Mouse (Mus musculus) limb, embryonic 11.5 days (tissue): Measurements from ENCODE around the gene Palm. TPM values are rescaled to one million over a fixed set of nuclear protein-coding genes. Genes with fewer than 3 reads are reported as not detected.

Source experiments
- ATAC-seq: fragments of 200-750 bp; cut with Nextera tagmentation; 2 replicates; pipeline ENCODE4 v1.8.0; 2017; ENCODE audit warnings: low read depth; ENCODE audit not compliant: insufficient number of reproducible peaks, low FRiP score, low TSS enrichment
- DNase-seq: peaks from one replicate; pipeline ENCODE4 v3.0.0-alpha.2; 2015; ENCODE audit warnings: low spot score
- H3K27ac ChIP-seq: fragments of 300-500 bp; sonication (generic); replicated peaks from 2 replicates; pipeline ENCODE4 v1.5.1; 2014; ENCODE audit warnings: low read depth, mild to moderate bottlenecking, low read length
- H3K27me3 ChIP-seq: fragments of 300-500 bp; sonication (generic); 2 replicates; pipeline ENCODE4 v1.6.1; 2014; ENCODE audit warnings: mild to moderate bottlenecking, low read length, mixed read lengths; ENCODE audit not compliant: control insufficient read depth, insufficient read depth
- H3K36me3 ChIP-seq: fragments of 300-500 bp; sonication (generic); 2 replicates; pipeline ENCODE4 v1.6.1; 2014; ENCODE audit warnings: mild to moderate bottlenecking, low read length, moderate library complexity, mixed read lengths; ENCODE audit not compliant: control insufficient read depth, insufficient read depth
- H3K4me1 ChIP-seq: fragments of 300-500 bp; sonication (generic); 2 replicates; pipeline ENCODE4 v1.6.1; 2014; ENCODE audit warnings: low read length, mixed read lengths; ENCODE audit not compliant: control insufficient read depth, insufficient read depth
- H3K4me2 ChIP-seq: fragments of 300-500 bp; sonication (generic); 2 replicates; pipeline ENCODE4 v1.6.1; 2014; ENCODE audit warnings: low read depth, mild to moderate bottlenecking, moderate library complexity; ENCODE audit not compliant: severe bottlenecking
- H3K4me3 ChIP-seq: fragments of 300-500 bp; sonication (generic); 2 replicates; pipeline ENCODE4 v1.5.1; 2014; ENCODE audit warnings: low read depth, low read length
- H3K9ac ChIP-seq: fragments of 300-500 bp; sonication (generic); 2 replicates; pipeline ENCODE4 v1.6.1; 2014; ENCODE audit warnings: mild to moderate bottlenecking, low read length
- H3K9me3 ChIP-seq: fragments of 300-500 bp; sonication (generic); 2 replicates; pipeline ENCODE4 v1.6.1; 2016; ENCODE audit warnings: low read length; ENCODE audit not compliant: control insufficient read depth
- WGBS: fragments of 180-500 bp; shearing (Covaris S2); extraction: QIAGEN DNeasy Blood & Tissue Kit; methylation state at CpG from one replicate; pipeline ENCODE4 v1.1.7; 2014; 5-methylcytosine and 5-hydroxymethylcytosine counted together
- polyA plus RNA-seq: library from polyadenylated mRNA; unstranded; fragments of >200 nt; fragmentation: Nextera tagmentation; extraction: Ambion mirVana; gene quantifications from 2 replicates; pipeline ENCODE4 v1.2.1, GENCODE M21; 2014

Gene Palm
- polyA plus RNA-seq, 1 experiment from 2014 or later = 108 TPM

DNA sequence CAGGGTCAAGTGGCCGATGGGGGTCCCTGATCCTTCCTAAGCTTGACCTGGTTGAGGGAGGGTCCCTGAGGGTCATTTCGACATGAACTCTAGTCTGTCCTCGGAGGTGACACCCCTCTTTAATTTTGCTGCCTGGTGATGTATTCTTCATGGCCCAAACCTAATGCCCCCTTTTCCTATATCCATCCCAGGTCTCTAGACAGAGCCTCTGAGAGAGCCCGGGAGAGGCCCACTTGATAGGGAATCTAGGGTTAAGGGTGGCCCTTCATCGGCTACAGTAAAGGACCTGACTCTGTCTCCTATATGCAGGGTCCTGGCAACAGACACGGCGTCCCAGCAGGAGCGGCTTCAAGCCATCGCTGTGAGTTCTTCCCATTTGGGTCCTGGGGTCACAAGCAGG lies 13.0 kb downstream of the Palm start:
- WGBS = 89% methylated on average over 9 of the region's 9 CpGs
- Histone ChIP-seq H3K27ac (no peak overlapping the region), H3K27me3 (no peaks in the 10 kb centered on the region), H3K9ac (no peak overlapping the region), H3K4me1 (peaks cover 32% of the 10 kb centered on the region), H3K9me3 (no peaks in the 10 kb centered on the region), H3K4me3 (no peak overlapping the region), H3K4me2 (no peak overlapping the region; the same call in 1 of the 2 replicates), H3K36me3 (peaks cover 2% of the 10 kb centered on the region)
- DNase-seq (no peak), ATAC-seq (no peak)

DNA sequence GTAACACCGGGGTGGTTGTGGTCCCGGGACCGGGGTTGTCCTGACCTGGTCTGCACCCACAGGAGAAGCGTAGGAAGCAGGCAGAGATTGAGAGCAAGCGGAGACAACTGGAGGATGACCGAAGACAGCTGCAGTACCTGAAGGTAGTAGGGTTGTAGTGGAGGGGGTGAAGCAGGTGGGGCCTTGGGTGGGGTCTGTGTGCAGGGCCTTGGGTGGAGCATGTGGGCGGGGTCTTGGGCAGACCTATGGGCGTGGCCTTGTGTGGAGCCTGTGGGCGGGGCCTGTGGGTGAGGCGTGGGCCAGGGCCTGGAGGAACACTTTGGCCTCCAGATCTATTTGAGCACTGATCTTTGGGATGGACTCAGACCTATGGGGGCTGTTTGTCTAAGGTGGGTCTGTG lies 13.6 kb downstream of the Palm start:
- 82% methylated on average over 10 of the region's 10 CpGs for WGBS
- Histone ChIP-seq H3K9me3 (no peaks in the 10 kb centered on the region), H3K4me3 (no peak overlapping the region), H3K4me1 (peaks cover 31% of the 10 kb centered on the region), H3K27me3 (no peaks in the 10 kb centered on the region), H3K27ac (no peak overlapping the region), H3K4me2 (no peak overlapping the region), H3K36me3 (peaks cover 2% of the 10 kb centered on the region), H3K9ac (no peak overlapping the region)
- DNase-seq (no peak), ATAC-seq (no peak)

DNA sequence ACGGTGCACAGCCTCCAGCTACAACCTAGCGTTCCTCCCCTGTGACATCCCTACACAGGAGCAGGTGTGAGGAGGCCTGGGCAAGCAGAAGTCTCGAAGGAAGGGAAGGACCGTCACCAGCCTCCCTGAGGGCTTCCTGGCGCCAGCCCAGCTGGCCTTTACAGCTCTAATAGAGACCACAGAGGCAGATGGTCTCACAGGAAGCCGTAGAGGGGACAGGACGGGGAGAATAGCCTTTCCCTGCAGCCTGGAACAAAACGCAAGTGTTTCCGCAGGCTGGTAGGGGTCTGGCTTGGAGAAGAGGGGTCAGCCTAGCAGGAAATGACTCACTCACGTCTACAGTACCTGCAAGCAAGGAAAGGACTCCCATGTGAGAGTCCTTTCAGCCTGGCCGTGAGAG lies 14.5 kb downstream of the Palm start:
- Histone ChIP-seq H3K9ac (no peak overlapping the region; the same call in 1 of the 2 replicates), H3K4me2 (no peak overlapping the region), H3K27ac (0 out of 2 replicates have a peak overlapping the region, but pooled peaks have one; percentile 30), H3K4me3 (no peak overlapping the region), H3K4me1 (peaks cover 22% of the 10 kb centered on the region), H3K9me3 (no peaks in the 10 kb centered on the region), H3K36me3 (peaks cover 4% of the 10 kb centered on the region), H3K27me3 (no peaks in the 10 kb centered on the region)
- ATAC-seq (no peak), DNase-seq (no peak)
- WGBS = 60% methylated on average over 11 of the region's 11 CpGs

DNA sequence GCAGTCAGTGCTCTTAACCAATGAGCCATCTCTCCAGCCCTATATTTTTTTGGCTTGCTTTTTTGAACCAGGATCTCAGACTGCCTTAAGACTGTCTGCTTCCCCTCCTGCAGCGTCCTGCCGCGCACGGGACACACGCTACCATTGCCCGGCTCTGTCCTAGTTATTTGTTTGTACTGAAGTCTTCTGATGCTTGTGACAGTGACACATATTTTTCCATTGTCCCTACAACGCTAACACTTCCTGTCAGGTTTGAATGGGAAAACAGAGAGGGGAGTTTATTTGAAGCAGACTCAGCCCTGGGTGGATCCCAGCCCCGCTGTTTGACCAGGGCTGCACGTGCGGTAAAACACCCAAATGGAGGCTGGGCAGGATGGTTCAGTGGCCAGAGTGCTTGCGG lies 15.4 kb downstream of the Palm start:
- no peaks in the 10 kb centered on the region for H3K9me3 ChIP-seq
- DNase-seq (no peak), ATAC-seq (no peak)
- H3K27ac ChIP-seq = no peak overlapping the region
- H3K36me3 ChIP-seq = peaks cover 4% of the 10 kb centered on the region
- H3K4me2 ChIP-seq = no peak overlapping the region
- no peak overlapping the region for H3K9ac ChIP-seq
- no peaks in the 10 kb centered on the region for H3K27me3 ChIP-seq
- H3K4me3 ChIP-seq = no peak overlapping the region
- WGBS = 91% methylated on average over 11 of the region's 11 CpGs
- peaks cover 13% of the 10 kb centered on the region for H3K4me1 ChIP-seq

GRCm38 (mm10) chr10:79811736-79812637 lies 18.6 kb downstream of the Palm start:
- H3K27me3 ChIP-seq = no peaks in the 10 kb centered on the region
- DNase-seq = peak; percentile 93
- H3K9ac ChIP-seq = no peak overlapping the region
- no peaks in the 10 kb centered on the region for H3K9me3 ChIP-seq
- WGBS = 29% methylated on average over 15 of the region's 15 CpGs
- H3K4me3 ChIP-seq = no peak overlapping the region; the same call in 1 of the 2 replicates
- no peak overlapping the region for H3K27ac ChIP-seq
- ATAC-seq = peak; percentile 45; the same call in 1 of the 2 replicates
- H3K4me2 ChIP-seq = no peak overlapping the region
- H3K36me3 ChIP-seq = peaks cover 7% of the 10 kb centered on the region
- H3K4me1 ChIP-seq = no peaks in the 10 kb centered on the region

DNA sequence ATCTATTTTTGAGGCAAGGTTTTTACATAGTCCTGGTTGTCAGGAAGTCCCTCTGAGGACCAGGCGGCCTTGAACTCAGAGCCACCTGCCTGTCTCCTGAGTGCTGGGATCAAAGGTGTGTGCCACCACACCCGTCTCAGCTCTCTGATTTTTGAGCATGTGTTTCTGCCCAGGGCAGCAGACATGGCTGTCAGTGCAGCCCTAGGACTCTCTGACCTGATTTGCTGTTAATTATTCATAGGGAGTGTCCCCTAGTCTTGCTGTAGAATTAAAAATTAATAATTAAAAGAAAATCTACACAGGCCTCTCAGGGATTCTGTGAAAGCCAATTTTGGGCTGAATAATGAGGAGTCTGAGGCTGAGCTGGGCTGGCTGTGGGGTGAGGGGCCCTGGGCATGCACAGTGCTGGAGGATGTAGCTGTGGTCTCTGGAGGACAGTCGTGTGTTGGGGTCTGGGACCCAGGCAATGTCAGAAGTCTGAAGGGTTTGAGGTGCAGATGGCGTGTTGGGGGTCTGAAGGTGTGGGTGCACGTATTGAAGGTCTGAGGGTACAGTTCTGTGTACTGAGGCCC lies 21.0 kb downstream of the Palm start:
- WGBS = 81% methylated on average over 5 of the region's 5 CpGs
- H3K4me3 ChIP-seq = no peak overlapping the region
- ATAC-seq (no peak), DNase-seq (no peak)
- no peak overlapping the region for H3K4me2 ChIP-seq
- H3K9me3 ChIP-seq = no peaks in the 10 kb centered on the region
- peaks cover 9% of the 10 kb centered on the region for H3K36me3 ChIP-seq
- no peak overlapping the region for H3K9ac ChIP-seq
- H3K27ac ChIP-seq = no peak overlapping the region
- no peaks in the 10 kb centered on the region for H3K4me1 ChIP-seq
- H3K27me3 ChIP-seq = no peaks in the 10 kb centered on the region

GRCm38 (mm10) chr10:79815671-79816494 lies 22.5 kb downstream of the Palm start:
- no peaks in the 10 kb centered on the region for H3K27me3 ChIP-seq
- no peak overlapping the region for H3K4me3 ChIP-seq
- H3K27ac ChIP-seq = no peak overlapping the region
- H3K36me3 ChIP-seq = peaks cover 12% of the 10 kb centered on the region; the same call in 1 of the 2 replicates
- ATAC-seq (no peak), DNase-seq (no peak)
- no peak overlapping the region for H3K9ac ChIP-seq
- no peaks in the 10 kb centered on the region for H3K9me3 ChIP-seq
- H3K4me1 ChIP-seq = no peaks in the 10 kb centered on the region
- no peak overlapping the region for H3K4me2 ChIP-seq
- WGBS = 90% methylated on average over 12 of the region's 12 CpGs

- DNase-seq (no peak), ATAC-seq (no peak)
- H3K9me3 ChIP-seq = no peaks in the 10 kb centered on the region
- peaks cover 12% of the 10 kb centered on the region; the same call in 1 of the 2 replicates for H3K36me3 ChIP-seq
- 88% methylated on average over 2 of the region's 2 CpGs for WGBS
- peaks cover under 1% of the 10 kb centered on the region; the same call in 1 of the 2 replicates for H3K4me1 ChIP-seq
- H3K27ac ChIP-seq = no peak overlapping the region
- no peaks in the 10 kb centered on the region for H3K27me3 ChIP-seq
- H3K4me2 ChIP-seq = no peak overlapping the region
- H3K9ac ChIP-seq = no peak overlapping the region
- no peak overlapping the region for H3K4me3 ChIP-seq
These were observed 23.7 kb downstream of the Palm start for GRCm38 (mm10) chr10:79817111-79817510.
